Mouse (Mus musculus) embryonic fibroblast, embryonic 13.5 days (primary cell): Measurements from ENCODE around the gene Tfap2b. TPM values are rescaled to one million over a fixed set of nuclear protein-coding genes. Genes with fewer than 3 reads are reported as not detected.

Experiments used
- H3K27ac ChIP-seq: 2 replicates; pipeline ENCODE4 v1.5.1; 2012; ENCODE audit warnings: low read length, control low read depth, inconsistent platforms; ENCODE audit not compliant: insufficient read depth
- H3K4me1 ChIP-seq: 2 replicates; pipeline ENCODE4 v1.6.1; 2011; ENCODE audit warnings: low read length; ENCODE audit not compliant: control insufficient read depth, insufficient read depth
- H3K4me3 ChIP-seq: 2 replicates; pipeline ENCODE4 v1.5.1; 2011; ENCODE audit warnings: mild to moderate bottlenecking, control low read depth, low read length; ENCODE audit not compliant: insufficient read depth
- CTCF ChIP-seq: IDR thresholded peaks from 2 replicates; pipeline ENCODE4 v1.5.1; 2011; ENCODE audit warnings: mild to moderate bottlenecking, control low read depth, low read length, moderate library complexity, borderline replicate concordance; ENCODE audit not compliant: insufficient read depth
- POLR2A ChIP-seq: IDR thresholded peaks from 2 replicates; pipeline ENCODE4 v1.6.1; 2011; ENCODE audit warnings: low read depth, mild to moderate bottlenecking, control low read depth, low read length, moderate library complexity
- polyA plus RNA-seq: library from polyadenylated mRNA; stranded (reverse); fragments of >200 nt; gene quantifications from 2 replicates; pipeline ENCODE4 v1.2.4, GENCODE M21; 2011; ENCODE audit warnings: low read depth; ENCODE audit not compliant: missing spikeins, insufficient read length

Gene Tfap2b
- polyA plus RNA-seq, 1 experiment: 4.8 TPM

- Histone ChIP-seq H3K27ac (no peak overlapping the region), H3K4me3 (no peak overlapping the region), H3K4me1 (no peaks in the 10 kb centered on the region)
- no peak for TF ChIP-seq CTCF
These were observed 2.9 kb downstream of the Tfap2b start for GRCm38 (mm10) chr1:19211546-19212154.

DNA sequence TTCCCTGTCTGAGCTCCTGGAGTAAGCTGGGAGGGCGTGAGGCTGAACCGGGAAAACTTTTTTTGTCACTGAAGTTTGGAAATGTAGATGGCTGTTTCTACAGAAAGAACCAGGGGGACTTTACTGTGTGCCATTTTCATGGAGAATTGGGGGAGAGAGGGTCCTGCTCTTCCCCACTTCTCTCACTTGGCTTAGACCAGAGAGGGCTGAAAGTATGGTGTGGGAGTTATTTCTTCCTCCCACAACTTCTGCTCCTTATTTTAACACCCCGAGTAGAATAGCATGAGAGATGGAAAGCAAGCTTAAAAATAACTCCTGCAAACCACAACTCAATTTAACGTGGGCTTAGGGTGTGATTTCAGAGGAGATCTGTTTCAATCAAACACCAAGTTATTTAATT is 4.0 kb downstream of the Tfap2b start:
- TF ChIP-seq CTCF (no peak), POLR2A (no peak)
- Histone ChIP-seq H3K27ac (no peak overlapping the region), H3K4me1 (no peaks in the 10 kb centered on the region), H3K4me3 (peak overlapping the region; percentile 4; the same call in 1 of the 2 replicates)

- Histone ChIP-seq H3K4me1 (no peaks in the 10 kb centered on the region), H3K27ac (no peak overlapping the region), H3K4me3 (peak overlapping the region; percentile 4; the same call in 1 of the 2 replicates)
- TF ChIP-seq CTCF (no peak), POLR2A (no peak)
These were observed 4.5 kb downstream of the Tfap2b start for GRCm38 (mm10) chr1:19213171-19213570.

DNA sequence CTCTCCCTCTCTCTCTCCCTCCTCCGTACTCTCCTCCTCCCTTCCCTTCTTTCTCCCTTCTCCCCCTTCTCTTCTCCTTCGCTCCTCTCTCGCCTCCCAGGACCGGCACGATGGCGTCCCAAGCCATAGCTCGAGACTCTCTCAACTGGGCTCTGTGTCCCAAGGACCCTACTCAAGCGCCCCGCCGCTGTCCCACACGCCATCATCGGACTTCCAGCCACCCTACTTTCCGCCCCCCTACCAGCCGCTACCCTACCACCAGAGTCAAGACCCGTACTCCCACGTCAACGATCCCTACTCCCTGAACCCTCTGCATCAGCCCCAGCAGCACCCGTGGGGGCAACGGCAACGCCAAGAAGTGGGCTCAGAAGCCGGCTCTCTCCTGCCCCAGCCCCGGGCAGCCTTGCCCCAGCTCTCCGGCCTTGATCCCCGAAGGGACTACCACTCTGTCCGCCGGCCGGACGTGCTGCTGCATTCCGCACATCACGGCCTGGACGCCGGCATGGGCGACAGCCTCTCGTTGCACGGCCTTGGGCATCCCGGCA is 5.2 kb downstream of the Tfap2b start:
- H3K27ac ChIP-seq: no peak overlapping the region
- no peak overlapping the region for H3K4me3 ChIP-seq

GRCm38 (mm10) chr1:19217391-19217790 is 8.7 kb downstream of the Tfap2b start:
- Histone ChIP-seq H3K27ac (no peak overlapping the region), H3K4me3 (no peak overlapping the region), H3K4me1 (no peaks in the 10 kb centered on the region)
- no peak for TF ChIP-seq CTCF
- no peak for TF ChIP-seq POLR2A

More for the DNA sequence above, 5.2 kb downstream of the Tfap2b start:
- TF ChIP-seq CTCF (no peak), POLR2A (no peak)
- H3K4me1 ChIP-seq: no peaks in the 10 kb centered on the region

- Histone ChIP-seq H3K4me1 (no peaks in the 10 kb centered on the region), H3K27ac (no peak overlapping the region), H3K4me3 (no peak overlapping the region)
- no peak for TF ChIP-seq CTCF
- TF ChIP-seq POLR2A: no peak
These were observed 9.5 kb downstream of the Tfap2b start for GRCm38 (mm10) chr1:19218221-19218620.

GRCm38 (mm10) chr1:19219381-19219780 is 10.7 kb downstream of the Tfap2b start:
- no peak overlapping the region for H3K4me3 ChIP-seq
- no peaks in the 10 kb centered on the region for H3K4me1 ChIP-seq
- no peak overlapping the region for H3K27ac ChIP-seq
- TF ChIP-seq CTCF: no peak
- TF ChIP-seq POLR2A: no peak

GRCm38 (mm10) chr1:19220564-19220963 is 11.8 kb downstream of the Tfap2b start:
- H3K27ac ChIP-seq: no peak overlapping the region
- no peak for TF ChIP-seq CTCF
- TF ChIP-seq POLR2A: no peak

DNA sequence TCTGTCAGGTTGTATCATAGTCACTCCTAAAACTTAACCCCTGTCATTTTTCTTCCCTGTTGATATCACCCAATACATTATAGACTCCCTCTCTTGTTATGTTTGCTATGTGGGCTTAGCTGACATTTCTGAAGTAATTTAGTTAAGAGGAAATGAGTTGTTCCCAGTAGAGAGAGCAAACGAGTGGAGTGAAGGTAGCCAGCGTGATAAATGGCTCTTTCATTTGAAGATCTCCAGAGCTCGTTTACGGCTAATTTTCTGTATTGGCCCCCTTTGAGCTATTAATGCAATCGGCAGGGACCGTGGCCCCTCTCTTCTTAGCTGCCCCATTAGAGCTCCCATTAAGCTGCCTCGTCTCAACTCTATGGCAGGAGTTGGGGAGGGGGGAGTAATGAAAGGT is 12.9 kb downstream of the Tfap2b start:
- no peak overlapping the region for H3K27ac ChIP-seq
- H3K4me3 ChIP-seq: no peak overlapping the region
- TF ChIP-seq CTCF (no peak), POLR2A (no peak)
- no peaks in the 10 kb centered on the region for H3K4me1 ChIP-seq

More at GRCm38 (mm10) chr1:19220564-19220963, 11.8 kb downstream of the Tfap2b start:
- H3K4me1 ChIP-seq: no peaks in the 10 kb centered on the region
- H3K4me3 ChIP-seq: no peak overlapping the region

DNA sequence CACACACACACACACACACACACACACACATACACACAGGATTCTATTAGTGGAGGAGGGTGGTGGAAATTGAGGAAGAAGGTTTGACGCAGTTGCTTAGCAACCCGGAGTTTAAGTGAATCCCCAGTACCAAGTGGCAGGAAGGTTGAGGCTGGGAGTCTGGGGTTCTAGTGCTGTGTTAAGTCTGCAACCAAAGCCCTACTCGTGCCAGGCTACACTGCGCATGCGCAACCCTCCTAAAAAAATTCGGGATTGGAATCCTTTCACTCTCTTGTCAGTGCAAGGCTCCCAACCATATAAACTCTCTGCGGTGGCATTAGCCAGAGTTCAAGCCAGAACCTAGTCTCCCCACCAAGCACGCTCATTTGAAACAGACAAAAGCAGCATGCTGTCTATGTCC is 18.0 kb downstream of the Tfap2b start:
- H3K4me1 ChIP-seq: no peaks in the 10 kb centered on the region
- H3K4me3 ChIP-seq: no peak overlapping the region
- TF ChIP-seq POLR2A (no peak), CTCF (no peak)
- no peak overlapping the region for H3K27ac ChIP-seq
